Mouse (Mus musculus) embryonic facial prominence, embryonic 12.5 days (tissue): ENCODE data around the gene Dennd1a. TPM values are rescaled to one million over a fixed set of nuclear protein-coding genes. Genes with fewer than 3 reads are reported as not detected.

Source experiments
- ATAC-seq: fragments of 200-750 bp; cut with Nextera tagmentation; 2 replicates; pipeline ENCODE4 v1.8.0; 2017; ENCODE audit not compliant: insufficient number of reproducible peaks, insufficient read depth, low FRiP score, low TSS enrichment
- H3K27ac ChIP-seq: fragments of 300-500 bp; sonication (generic); 2 replicates; pipeline ENCODE4 v1.5.1; 2016; ENCODE audit warnings: mild to moderate bottlenecking
- H3K27me3 ChIP-seq: fragments of 300-500 bp; sonication (generic); 2 replicates; pipeline ENCODE4 v1.6.1; 2016; ENCODE audit warnings: mild to moderate bottlenecking, moderate library complexity
- H3K36me3 ChIP-seq: fragments of 300-500 bp; sonication (generic); 2 replicates; pipeline ENCODE4 v1.6.1; 2016; ENCODE audit warnings: mild to moderate bottlenecking
- H3K4me1 ChIP-seq: fragments of 300-500 bp; sonication (generic); 2 replicates; pipeline ENCODE4 v1.6.1; 2016
- H3K4me2 ChIP-seq: fragments of 300-500 bp; sonication (generic); replicated peaks from 2 replicates; pipeline ENCODE4 v1.6.1; 2016; ENCODE audit warnings: mild to moderate bottlenecking, moderate library complexity
- H3K4me3 ChIP-seq: fragments of 300-500 bp; sonication (generic); 2 replicates; pipeline ENCODE4 v1.5.1; 2016; ENCODE audit warnings: mild to moderate bottlenecking
- H3K9ac ChIP-seq: fragments of 300-500 bp; sonication (generic); 2 replicates; pipeline ENCODE4 v1.6.1; 2016; ENCODE audit warnings: mild to moderate bottlenecking, moderate library complexity
- H3K9me3 ChIP-seq: fragments of 300-500 bp; sonication (generic); 2 replicates; pipeline ENCODE4 v1.6.1; 2016; ENCODE audit warnings: mild to moderate bottlenecking, moderate library complexity
- WGBS: fragments of 180-500 bp; shearing (Covaris S2); methylation state at CpG from one replicate; pipeline ENCODE4 v1.1.7; 2016; 5-methylcytosine and 5-hydroxymethylcytosine counted together
- polyA plus RNA-seq: library from polyadenylated mRNA; unstranded; fragments of >200 nt; fragmentation: Nextera tagmentation; extraction: Ambion mirVana; gene quantifications from 2 replicates; pipeline ENCODE4 v1.2.1, GENCODE M21; 2016

Gene Dennd1a
- polyA plus RNA-seq, 1 experiment from 2014 or later = 21.4 TPM

GRCm38 (mm10) chr2:37883214-37883613, 404.0 kb downstream of the Dennd1a start:
- Histone ChIP-seq H3K4me2 (no peak overlapping the region), H3K4me3 (no peak overlapping the region), H3K36me3 (no peaks in the 10 kb centered on the region), H3K9me3 (no peaks in the 10 kb centered on the region), H3K4me1 (peaks cover 9% of the 10 kb centered on the region; the same call in 1 of the 2 replicates), H3K9ac (no peak overlapping the region), H3K27me3 (no peaks in the 10 kb centered on the region), H3K27ac (no peak overlapping the region)
- ATAC-seq = no peak
- 91% methylated on average over 3 of the region's 3 CpGs for WGBS

- no peaks in the 10 kb centered on the region for H3K36me3 ChIP-seq
- H3K9me3 ChIP-seq = no peaks in the 10 kb centered on the region
- WGBS = 66% methylated on average over 5 of the region's 5 CpGs
- H3K4me3 ChIP-seq = no peak overlapping the region
- no peaks in the 10 kb centered on the region for H3K27me3 ChIP-seq
- no peak overlapping the region for H3K27ac ChIP-seq
- no peak for ATAC-seq
- peaks cover 9% of the 10 kb centered on the region; the same call in 1 of the 2 replicates for H3K4me1 ChIP-seq
- no peak overlapping the region for H3K4me2 ChIP-seq
- no peak overlapping the region for H3K9ac ChIP-seq
These were observed 405.8 kb downstream of the Dennd1a start for GRCm38 (mm10) chr2:37881262-37881913.

- WGBS = 45% methylated on average over 4 of the region's 4 CpGs
- no peak for ATAC-seq
- H3K27ac ChIP-seq = no peak overlapping the region
These were observed 407.5 kb downstream of the Dennd1a start for GRCm38 (mm10) chr2:37879697-37880096.

GRCm38 (mm10) chr2:37872791-37873190, 414.4 kb downstream of the Dennd1a start:
- no peak overlapping the region for H3K27ac ChIP-seq
- no peak for ATAC-seq
- peaks cover 12% of the 10 kb centered on the region; the same call in 1 of the 2 replicates for H3K4me1 ChIP-seq
- no peak overlapping the region for H3K4me3 ChIP-seq
- no peaks in the 10 kb centered on the region for H3K9me3 ChIP-seq
- no peaks in the 10 kb centered on the region for H3K27me3 ChIP-seq
- H3K36me3 ChIP-seq = no peaks in the 10 kb centered on the region
- no peak overlapping the region for H3K9ac ChIP-seq
- 66% methylated on average over 4 of the region's 4 CpGs for whole genome bisulfite sequencing
- H3K4me2 ChIP-seq = no peak overlapping the region

More at GRCm38 (mm10) chr2:37879697-37880096, 407.5 kb downstream of the Dennd1a start:
- Histone ChIP-seq H3K36me3 (no peaks in the 10 kb centered on the region), H3K4me1 (peaks cover 9% of the 10 kb centered on the region; the same call in 1 of the 2 replicates), H3K9me3 (no peaks in the 10 kb centered on the region), H3K4me2 (no peak overlapping the region), H3K27me3 (no peaks in the 10 kb centered on the region), H3K4me3 (no peak overlapping the region), H3K9ac (no peak overlapping the region)

DNA sequence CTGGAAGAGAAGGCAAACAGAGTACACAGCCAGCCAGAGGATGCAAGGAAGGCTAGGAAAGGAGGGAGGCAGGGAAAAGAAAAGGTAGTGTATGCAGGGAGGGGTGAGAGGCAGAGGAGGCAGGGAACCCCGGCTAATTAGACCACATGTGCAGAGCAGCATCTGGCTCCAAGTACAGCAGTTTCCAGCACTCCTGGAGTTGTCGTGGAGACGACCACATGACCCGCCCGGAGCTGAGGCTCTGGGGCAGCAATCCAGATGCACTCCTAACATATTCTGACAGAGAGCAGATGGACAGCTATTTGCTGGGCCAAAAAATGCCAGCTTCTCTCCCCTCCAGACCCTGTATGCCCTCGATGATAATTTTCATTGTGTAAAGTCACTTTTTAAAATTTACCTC, 417.6 kb downstream of the Dennd1a start:
- 27% methylated on average over 6 of the region's 6 CpGs for WGBS
- Histone ChIP-seq H3K4me2 (no peak overlapping the region), H3K27me3 (no peaks in the 10 kb centered on the region), H3K9ac (no peak overlapping the region), H3K4me1 (peaks cover 12% of the 10 kb centered on the region; the same call in 1 of the 2 replicates), H3K4me3 (no peak overlapping the region), H3K27ac (no peak overlapping the region), H3K36me3 (no peaks in the 10 kb centered on the region), H3K9me3 (no peaks in the 10 kb centered on the region)
- no peak for ATAC-seq

GRCm38 (mm10) chr2:37867387-37867786, 419.8 kb downstream of the Dennd1a start:
- Histone ChIP-seq H3K27ac (no peak overlapping the region), H3K9me3 (no peaks in the 10 kb centered on the region), H3K4me1 (peaks cover 9% of the 10 kb centered on the region; the same call in 1 of the 2 replicates), H3K27me3 (no peaks in the 10 kb centered on the region), H3K4me3 (no peak overlapping the region), H3K9ac (no peak overlapping the region), H3K4me2 (no peak overlapping the region), H3K36me3 (no peaks in the 10 kb centered on the region)
- no peak for ATAC-seq
- WGBS = 90% methylated on average over 5 of the region's 5 CpGs

DNA sequence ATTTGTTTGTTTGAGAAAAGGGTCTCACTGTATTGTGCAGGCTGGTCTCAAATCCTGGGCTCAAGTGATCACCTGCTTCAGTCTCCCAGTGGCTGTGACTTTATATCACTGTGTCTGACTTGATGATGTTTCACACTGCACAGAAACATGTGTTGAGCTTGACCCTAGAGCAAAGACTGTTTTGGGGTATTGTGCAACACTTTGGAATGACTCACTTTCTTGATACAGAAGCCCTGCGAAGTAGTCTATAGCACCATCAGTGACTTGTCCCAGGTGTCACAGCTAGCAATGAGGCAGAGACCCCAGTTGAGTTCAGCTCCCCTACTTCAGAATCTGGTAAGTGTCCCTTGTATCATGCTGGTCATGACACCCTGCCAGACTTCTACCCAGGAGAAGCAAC, 429.7 kb downstream of the Dennd1a start:
- no peak for ATAC-seq
- H3K9me3 ChIP-seq = no peaks in the 10 kb centered on the region
- H3K36me3 ChIP-seq = no peaks in the 10 kb centered on the region
- H3K4me1 ChIP-seq = no peaks in the 10 kb centered on the region
- H3K4me2 ChIP-seq = no peak overlapping the region
- 93% methylated on average over 1 of the region's 1 CpGs for WGBS
- H3K27me3 ChIP-seq = no peaks in the 10 kb centered on the region
- H3K9ac ChIP-seq = no peak overlapping the region
- no peak overlapping the region for H3K27ac ChIP-seq
- H3K4me3 ChIP-seq = no peak overlapping the region

- Histone ChIP-seq H3K4me1 (peaks cover under 1% of the 10 kb centered on the region), H3K9ac (no peak overlapping the region), H3K4me2 (no peak overlapping the region), H3K27me3 (no peaks in the 10 kb centered on the region), H3K4me3 (no peak overlapping the region), H3K9me3 (no peaks in the 10 kb centered on the region), H3K36me3 (no peaks in the 10 kb centered on the region), H3K27ac (no peak overlapping the region)
- no peak for ATAC-seq
- 63% methylated on average over 3 of the region's 3 CpGs for WGBS
These were observed 430.2 kb downstream of the Dennd1a start for GRCm38 (mm10) chr2:37856955-37857354.

- H3K4me2 ChIP-seq = no peak overlapping the region
- ATAC-seq = no peak
- H3K27me3 ChIP-seq = no peaks in the 10 kb centered on the region
- no peak overlapping the region for H3K27ac ChIP-seq
- 67% methylated on average over 2 of the region's 2 CpGs for WGBS
- H3K36me3 ChIP-seq = no peaks in the 10 kb centered on the region
- H3K9ac ChIP-seq = no peak overlapping the region
- no peak overlapping the region for H3K4me3 ChIP-seq
- H3K4me1 ChIP-seq = peaks cover 14% of the 10 kb centered on the region
- H3K9me3 ChIP-seq = no peaks in the 10 kb centered on the region
These were observed 432.0 kb downstream of the Dennd1a start for GRCm38 (mm10) chr2:37855226-37855625.

DNA sequence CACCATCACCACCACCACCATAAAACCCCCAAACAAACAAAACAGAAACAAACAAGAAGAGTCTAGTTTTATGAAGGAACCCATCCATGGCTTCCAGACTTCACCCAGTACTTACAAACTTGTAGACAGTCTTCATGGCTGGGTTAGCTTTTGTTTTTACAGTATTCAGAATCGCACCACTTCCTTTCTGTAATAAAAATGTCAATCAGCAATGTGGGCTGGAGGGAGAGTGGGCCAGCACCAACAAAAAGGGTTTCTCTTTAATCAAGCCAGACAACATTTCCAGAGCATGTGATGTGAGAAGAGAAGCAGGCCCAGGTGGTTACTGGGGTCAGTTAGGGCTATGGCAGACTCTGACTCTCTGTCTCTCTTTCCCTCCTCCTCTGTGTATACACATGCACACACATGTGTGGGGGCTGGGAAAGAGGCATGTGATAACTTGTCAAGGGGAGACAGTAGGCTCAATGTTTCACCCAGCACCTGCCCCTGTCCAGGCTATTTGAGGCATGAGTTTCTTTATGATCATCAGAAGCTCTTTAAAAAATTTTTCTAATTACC, 433.2 kb downstream of the Dennd1a start:
- no peak overlapping the region for H3K4me2 ChIP-seq
- no peaks in the 10 kb centered on the region for H3K27me3 ChIP-seq
- ATAC-seq = no peak
- H3K36me3 ChIP-seq = no peaks in the 10 kb centered on the region
- H3K4me3 ChIP-seq = no peak overlapping the region
- H3K9me3 ChIP-seq = no peaks in the 10 kb centered on the region
- peaks cover 14% of the 10 kb centered on the region for H3K4me1 ChIP-seq
- WGBS = 80% methylated on average over 1 of the region's 1 CpGs
- H3K9ac ChIP-seq = no peak overlapping the region
- H3K27ac ChIP-seq = no peak overlapping the region

GRCm38 (mm10) chr2:37850626-37851025, 436.6 kb downstream of the Dennd1a start:
- ATAC-seq = no peak
- no peak overlapping the region for H3K9ac ChIP-seq
- WGBS = 53% methylated on average over 1 of the region's 1 CpGs
- no peak overlapping the region for H3K27ac ChIP-seq
- H3K4me2 ChIP-seq = no peak overlapping the region
- H3K36me3 ChIP-seq = no peaks in the 10 kb centered on the region
- H3K9me3 ChIP-seq = no peaks in the 10 kb centered on the region
- peaks cover 14% of the 10 kb centered on the region for H3K4me1 ChIP-seq
- no peaks in the 10 kb centered on the region for H3K27me3 ChIP-seq
- H3K4me3 ChIP-seq = no peak overlapping the region

DNA sequence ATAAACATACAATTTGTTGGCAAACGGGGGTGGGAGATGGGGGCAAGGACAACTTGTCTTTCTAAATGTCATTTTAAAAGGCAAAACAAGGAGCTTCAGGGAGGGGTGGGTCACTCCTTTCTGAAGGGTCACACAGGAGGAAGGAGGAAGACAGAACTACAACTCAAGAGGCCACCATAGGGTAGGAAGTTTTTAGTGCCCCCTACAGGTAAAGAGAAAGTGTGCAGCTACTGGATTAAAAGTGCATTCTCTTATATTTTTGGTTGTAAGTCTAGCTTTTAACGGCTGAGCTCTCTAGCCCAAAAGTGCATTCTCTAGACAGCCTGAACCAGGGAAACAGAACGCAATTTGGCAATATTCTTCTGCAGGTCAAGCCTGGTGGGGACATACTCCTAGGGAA, 437.8 kb downstream of the Dennd1a start:
- H3K36me3 ChIP-seq = no peaks in the 10 kb centered on the region
- H3K4me2 ChIP-seq = no peak overlapping the region
- no peak overlapping the region for H3K4me3 ChIP-seq
- no peaks in the 10 kb centered on the region for H3K9me3 ChIP-seq
- H3K27ac ChIP-seq = no peak overlapping the region
- 81% methylated on average over 3 of the region's 3 CpGs for WGBS
- peaks cover 14% of the 10 kb centered on the region for H3K4me1 ChIP-seq
- ATAC-seq = no peak
- no peaks in the 10 kb centered on the region for H3K27me3 ChIP-seq
- H3K9ac ChIP-seq = no peak overlapping the region
